Mouse (Mus musculus): ENCODE measurements at regions not wholly inside any gene's neighbourhood (a gene's known extent, or its start where the extent isn't known, plus 50 kb on each side); places are given as distances from the start of the nearest gene placed in this dataset.

DNA sequence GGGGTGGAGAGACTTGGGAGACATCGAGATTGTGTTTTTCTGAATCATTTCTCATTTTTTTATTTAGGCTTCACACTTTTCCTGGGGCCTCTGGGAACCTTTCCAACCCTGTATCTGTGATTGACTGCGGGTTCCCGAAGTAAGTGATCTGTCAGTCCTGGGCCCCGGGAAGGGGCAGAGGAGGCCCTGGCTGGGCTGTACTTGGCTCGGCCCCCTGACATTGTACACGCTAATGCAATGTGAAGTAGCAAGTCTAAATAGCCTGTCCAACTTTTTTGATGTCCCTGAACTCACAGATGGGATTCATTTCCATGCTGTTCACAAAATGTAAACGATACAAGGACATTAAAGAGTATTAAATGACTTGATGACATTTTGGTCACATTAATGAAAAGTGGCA is 636.1 kb downstream of the Insc start:
- TF ChIP-seq CTCF (IDR thresholded peaks at IDR 0.05; ENCODE audit: extremely low read depth, insufficient read depth, insufficient read length, insufficient replicate concordance) = no peak
- no peak for TF ChIP-seq POLR2A (IDR thresholded peaks at IDR 0.05; ENCODE audit: low read depth, low read length)
